Mouse (Mus musculus): ENCODE results near the gene Vsx2. TPM values are rescaled to one million over a fixed set of nuclear protein-coding genes. Genes with fewer than 3 reads are reported as not detected.
A peak's percentile ranks its signal among the peaks of the same experiment; 100 is the strongest.

Gene Vsx2
- polyA plus RNA-seq, 1 experiment: not detected

DNA sequence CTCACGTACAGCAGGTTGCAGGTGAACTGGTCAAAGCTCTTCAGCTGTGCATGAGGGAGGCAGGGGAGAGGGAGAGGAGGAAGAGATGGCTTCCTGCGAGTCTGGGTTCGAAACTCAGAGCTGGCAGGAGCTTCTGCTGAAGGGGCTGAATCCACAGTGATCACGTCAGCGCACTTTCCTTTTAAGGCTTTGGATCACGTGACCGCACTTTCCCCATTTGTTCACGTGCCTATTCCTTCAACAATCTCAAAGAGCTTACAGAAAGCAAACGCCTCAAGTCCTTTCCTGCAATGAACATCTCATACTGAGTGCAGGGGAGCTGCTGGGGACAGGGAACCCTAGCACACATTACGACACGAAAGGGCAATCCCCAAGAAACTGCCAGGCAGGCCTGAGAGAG, 44.4 kb downstream of the Vsx2 start:
- no peak overlapping the region for H3K27ac ChIP-seq (ENCODE audit: control insufficient read depth, insufficient read depth, low read depth, low read length, poor library complexity)
- WGBS: 83% methylated on average over 11 of the region's 11 CpGs
- H3K4me1 ChIP-seq (ENCODE audit: control insufficient read depth, insufficient read depth, low read length): no peaks in the 10 kb centered on the region; the same call in 1 of the 2 replicates
- H3K4me3 ChIP-seq (replicated peaks; ENCODE audit: control insufficient read depth, low read depth, low read length): no peak overlapping the region
- no peak for TF ChIP-seq POLR2A (IDR thresholded peaks at IDR 0.05; ENCODE audit: borderline replicate concordance, control insufficient read depth, low read depth, low read length)
- no peak for TF ChIP-seq CTCF (IDR thresholded peaks at IDR 0.05; ENCODE audit: control insufficient read depth, insufficient read depth, low read length)

DNA sequence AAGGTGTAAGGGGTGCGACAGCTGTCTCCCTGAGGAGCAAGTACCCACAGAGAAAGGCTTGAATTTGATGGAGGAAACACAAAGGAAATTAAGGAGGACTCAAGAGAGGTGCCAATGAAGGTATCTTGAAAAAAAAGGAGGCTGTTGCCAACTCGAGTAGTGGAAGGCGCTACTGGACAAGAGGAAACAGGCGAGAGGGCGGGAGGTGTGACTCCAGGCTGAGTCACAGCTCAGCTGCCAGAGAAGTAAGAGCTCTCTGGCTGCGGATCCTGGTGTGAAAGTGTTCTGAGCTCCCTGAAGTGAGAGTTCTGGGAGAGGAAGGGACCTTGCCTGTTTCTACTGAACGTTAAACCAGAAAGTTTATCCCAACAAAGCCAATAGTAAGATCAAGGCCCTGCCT, 45.0 kb downstream of the Vsx2 start:
- 69% methylated on average over 7 of the region's 7 CpGs for WGBS
- Histone ChIP-seq H3K27ac (ENCODE audit: control insufficient read depth, insufficient read depth, low read depth, low read length, poor library complexity) (no peak overlapping the region), H3K4me3 (replicated peaks; ENCODE audit: control insufficient read depth, low read depth, low read length) (no peak overlapping the region), H3K4me1 (ENCODE audit: control insufficient read depth, insufficient read depth, low read length) (no peaks in the 10 kb centered on the region; the same call in 1 of the 2 replicates)
- TF ChIP-seq CTCF (IDR thresholded peaks at IDR 0.05; ENCODE audit: control insufficient read depth, insufficient read depth, low read length) (no peak), POLR2A (IDR thresholded peaks at IDR 0.05; ENCODE audit: borderline replicate concordance, control insufficient read depth, low read depth, low read length) (no peak)

DNA sequence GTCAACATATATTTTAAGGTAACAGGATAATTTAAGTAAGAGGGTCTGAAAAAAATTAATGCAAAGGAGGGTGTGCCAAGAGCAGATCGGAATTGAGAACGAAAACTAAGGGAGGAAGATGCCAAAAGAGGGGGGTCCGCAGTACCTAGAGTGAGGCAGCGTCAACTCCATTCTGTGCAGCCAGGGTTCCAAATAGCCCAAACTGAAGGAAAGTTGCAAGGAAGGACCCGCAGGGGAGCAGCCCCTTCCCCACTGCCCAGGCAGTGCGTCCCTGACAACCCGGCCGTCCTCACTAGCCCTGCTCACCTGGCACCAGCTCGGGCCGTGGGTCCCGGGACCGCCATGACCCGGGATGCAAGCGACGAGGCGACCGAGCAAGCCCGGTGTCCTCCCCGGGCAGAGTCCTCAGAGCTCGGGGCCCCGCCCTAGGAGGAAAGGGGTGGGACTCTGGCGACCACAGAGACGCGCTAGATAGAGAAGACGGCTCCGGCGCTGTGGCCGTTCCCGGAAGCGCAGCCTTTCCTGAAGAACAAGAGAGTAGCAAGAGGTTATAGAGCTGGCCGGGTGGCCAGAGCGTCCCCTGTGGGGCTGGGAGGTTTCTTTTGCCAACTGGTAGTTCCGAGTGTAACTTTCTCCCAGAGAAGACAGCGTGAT, 47.5 kb downstream of the Vsx2 start, which contains the start of gene Abcd4:
Gene Abcd4 (minus strand): TSS at position 437 of the 654 bp plus-strand sequence.
- Histone ChIP-seq H3K4me3 (replicated peaks; ENCODE audit: control insufficient read depth, low read depth, low read length) (peak within 1 kb of the TSS; percentile 94), H3K27ac (ENCODE audit: control insufficient read depth, insufficient read depth, low read depth, low read length, poor library complexity) (peak within 1 kb of the TSS; percentile 54), H3K4me1 (ENCODE audit: control insufficient read depth, insufficient read depth, low read length) (no peaks in the 10 kb centered on the region; the same call in 1 of the 2 replicates)
- under 1% methylated on average over 34 of the region's 34 CpGs for WGBS
- TF ChIP-seq POLR2A (IDR thresholded peaks at IDR 0.05; ENCODE audit: borderline replicate concordance, control insufficient read depth, low read depth, low read length) (peak; percentile 90; the same call in 1 of the 2 replicates), CTCF (IDR thresholded peaks at IDR 0.05; ENCODE audit: control insufficient read depth, insufficient read depth, low read length) (peak; percentile 35; the same call in 1 of the 2 replicates)

DNA sequence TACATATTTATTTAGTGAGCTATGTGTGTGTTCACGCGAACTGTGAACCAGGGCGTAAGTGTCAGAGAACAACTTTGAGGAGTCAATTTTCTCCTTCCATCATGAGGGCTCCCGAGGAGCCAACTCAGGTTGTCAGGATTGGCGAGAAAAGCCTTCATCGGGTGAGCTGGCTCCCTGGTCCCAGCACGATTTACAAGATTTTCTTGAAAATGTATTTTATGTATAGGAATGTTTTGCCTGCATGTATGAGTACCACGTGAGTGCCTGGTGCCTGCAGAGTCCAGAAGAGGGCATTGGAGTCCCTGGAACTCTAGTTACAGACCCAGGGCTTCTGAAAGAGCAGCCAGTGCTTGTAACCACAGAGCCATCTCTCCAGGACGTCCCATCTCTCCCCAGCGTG, 48.1 kb downstream of the Vsx2 start:
- Histone ChIP-seq H3K27ac (ENCODE audit: control insufficient read depth, insufficient read depth, low read depth, low read length, poor library complexity) (no peak overlapping the region), H3K4me3 (replicated peaks; ENCODE audit: control insufficient read depth, low read depth, low read length) (peak overlapping the region; percentile 54), H3K4me1 (ENCODE audit: control insufficient read depth, insufficient read depth, low read length) (no peaks in the 10 kb centered on the region; the same call in 1 of the 2 replicates)
- no peak for TF ChIP-seq POLR2A (IDR thresholded peaks at IDR 0.05; ENCODE audit: borderline replicate concordance, control insufficient read depth, low read depth, low read length)
- TF ChIP-seq CTCF (IDR thresholded peaks at IDR 0.05; ENCODE audit: control insufficient read depth, insufficient read depth, low read length): no peak
- 5% methylated on average over 10 of the region's 10 CpGs for WGBS

DNA sequence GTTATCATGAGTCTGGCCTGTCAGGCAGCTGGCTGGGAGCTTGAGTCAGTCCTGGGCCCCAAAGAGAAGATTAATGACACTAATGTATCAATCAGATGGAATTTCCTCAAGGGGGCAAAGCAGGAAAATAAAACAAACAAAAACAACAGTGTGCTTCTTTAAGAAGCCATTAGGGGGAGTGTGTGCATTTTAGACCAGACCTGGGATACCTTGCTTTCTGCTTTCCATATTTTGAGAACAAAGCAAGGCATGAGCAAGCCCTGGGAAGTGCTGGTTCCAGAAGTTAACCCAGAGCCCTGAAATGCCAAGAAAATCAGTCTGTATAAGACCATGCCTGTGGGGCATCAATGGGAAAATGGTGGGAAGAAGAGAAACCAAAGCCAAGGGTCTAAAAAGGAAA, 51.4 kb downstream of the Vsx2 start:
- H3K4me3 ChIP-seq (replicated peaks; ENCODE audit: control insufficient read depth, low read depth, low read length): no peak overlapping the region
- H3K4me1 ChIP-seq (ENCODE audit: control insufficient read depth, insufficient read depth, low read length): no peaks in the 10 kb centered on the region
- H3K27ac ChIP-seq (ENCODE audit: control insufficient read depth, insufficient read depth, low read depth, low read length, poor library complexity): no peak overlapping the region
- TF ChIP-seq POLR2A (IDR thresholded peaks at IDR 0.05; ENCODE audit: borderline replicate concordance, control insufficient read depth, low read depth, low read length) (no peak), CTCF (IDR thresholded peaks at IDR 0.05; ENCODE audit: control insufficient read depth, insufficient read depth, low read length) (no peak)

DNA sequence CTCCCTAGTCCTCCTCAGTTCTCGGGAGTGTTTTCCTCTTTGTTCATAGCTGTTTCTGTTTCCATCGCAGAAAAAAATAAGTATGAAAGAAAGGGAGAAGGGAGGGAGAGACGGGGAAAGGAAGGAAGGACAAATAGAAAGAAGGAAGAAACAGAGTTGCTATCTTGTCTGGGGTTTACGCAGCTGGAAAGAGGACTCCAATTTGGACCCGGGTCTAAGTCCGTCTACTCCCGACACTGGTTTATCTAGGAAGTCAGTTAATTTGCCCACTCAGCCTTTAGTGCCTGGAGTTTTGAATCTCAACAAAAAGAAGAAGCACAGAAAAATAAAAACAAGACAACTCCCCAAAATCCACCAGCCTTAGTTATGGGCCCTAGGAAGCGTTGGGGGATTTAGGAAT, 55.0 kb downstream of the Vsx2 start:
- TF ChIP-seq CTCF (IDR thresholded peaks at IDR 0.05; ENCODE audit: control insufficient read depth, insufficient read depth, low read length) (no peak), POLR2A (IDR thresholded peaks at IDR 0.05; ENCODE audit: borderline replicate concordance, control insufficient read depth, low read depth, low read length) (no peak)
- no peaks in the 10 kb centered on the region for H3K4me1 ChIP-seq (ENCODE audit: control insufficient read depth, insufficient read depth, low read length)
- no peak overlapping the region for H3K4me3 ChIP-seq (replicated peaks; ENCODE audit: control insufficient read depth, low read depth, low read length)
- WGBS: 26% methylated on average over 8 of the region's 8 CpGs
- no peak overlapping the region for H3K27ac ChIP-seq (ENCODE audit: control insufficient read depth, insufficient read depth, low read depth, low read length, poor library complexity)

DNA sequence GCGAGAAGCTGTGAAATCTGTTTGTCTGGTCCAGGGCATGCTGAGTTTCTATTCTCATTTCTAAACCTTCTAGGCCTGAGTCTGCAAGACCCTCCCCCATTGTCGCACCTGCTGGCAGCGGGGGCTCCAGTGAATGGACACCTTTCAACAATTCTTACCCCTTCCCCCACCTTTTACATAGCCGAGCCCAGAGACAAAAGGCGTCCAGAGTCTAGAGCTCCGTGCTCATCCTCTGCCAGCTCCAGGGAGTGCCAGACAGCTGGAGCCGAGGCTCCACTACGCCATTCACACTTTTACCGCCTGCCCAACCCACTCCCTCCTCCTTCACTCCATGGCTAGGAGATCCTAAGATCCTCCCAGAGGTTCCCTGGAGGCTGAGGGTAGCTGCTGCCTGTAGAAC, 55.6 kb downstream of the Vsx2 start:
- H3K27ac ChIP-seq (ENCODE audit: control insufficient read depth, insufficient read depth, low read depth, low read length, poor library complexity): no peak overlapping the region
- no peak for TF ChIP-seq POLR2A (IDR thresholded peaks at IDR 0.05; ENCODE audit: borderline replicate concordance, control insufficient read depth, low read depth, low read length)
- TF ChIP-seq CTCF (IDR thresholded peaks at IDR 0.05; ENCODE audit: control insufficient read depth, insufficient read depth, low read length): no peak
- no peak overlapping the region for H3K4me3 ChIP-seq (replicated peaks; ENCODE audit: control insufficient read depth, low read depth, low read length)
- 22% methylated on average over 9 of the region's 9 CpGs for WGBS
- no peaks in the 10 kb centered on the region for H3K4me1 ChIP-seq (ENCODE audit: control insufficient read depth, insufficient read depth, low read length)

DNA sequence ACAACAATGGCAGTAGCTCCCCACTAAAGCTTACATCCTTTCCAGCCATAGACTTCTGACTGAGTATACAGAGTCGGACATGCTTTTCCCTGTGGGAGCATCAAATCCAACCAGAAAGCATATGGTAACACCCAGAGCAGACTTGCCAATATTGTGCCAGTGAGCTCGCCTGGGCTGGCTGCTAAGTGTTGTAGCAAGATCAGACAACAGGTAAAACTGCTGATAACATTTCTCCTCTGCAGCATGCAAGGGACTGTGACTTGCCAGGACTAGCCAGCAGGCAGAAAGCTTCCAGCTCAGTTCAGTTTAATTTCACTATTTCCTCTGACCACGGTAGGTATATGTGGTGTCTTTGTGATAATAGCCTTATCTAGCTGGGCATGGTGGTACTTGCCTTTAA, 62.3 kb downstream of the Vsx2 start:
- 69% methylated on average over 3 of the region's 3 CpGs for WGBS
- TF ChIP-seq POLR2A (IDR thresholded peaks at IDR 0.05; ENCODE audit: borderline replicate concordance, control insufficient read depth, low read depth, low read length) (no peak), CTCF (IDR thresholded peaks at IDR 0.05; ENCODE audit: control insufficient read depth, insufficient read depth, low read length) (no peak)
- H3K4me3 ChIP-seq (replicated peaks; ENCODE audit: control insufficient read depth, low read depth, low read length): no peak overlapping the region

More for the DNA sequence above, 62.3 kb downstream of the Vsx2 start:
- no peaks in the 10 kb centered on the region for H3K4me1 ChIP-seq (ENCODE audit: control insufficient read depth, insufficient read depth, low read length)
- no peak overlapping the region for H3K27ac ChIP-seq (ENCODE audit: control insufficient read depth, insufficient read depth, low read depth, low read length, poor library complexity)
